Mouse (Mus musculus) adrenal gland, adult (tissue): ENCODE results near the gene Elp4.

ENCODE experiments used
- DNase-seq, 2 experiments: peaks; one replicate each; pipeline ENCODE4 v3.0.0; 2022 to 2023; ENCODE audit warnings: low spot score in 1 of 2; ENCODE audit not compliant: inconsistent age in 2 of 2

Gene Elp4

GRCm38 (mm10) chr2:105671798-105672595 lies 232.4 kb downstream of the Elp4 start:
- DNase-seq, result peak in 1 of 2 experiments; percentile 27

- no peak for DNase-seq
These were observed 233.1 kb downstream of the Elp4 start for GRCm38 (mm10) chr2:105671116-105671797.

- no peak for DNase-seq
These were observed 233.7 kb downstream of the Elp4 start for GRCm38 (mm10) chr2:105670731-105671095.

GRCm38 (mm10) chr2:105669881-105670730 lies 234.3 kb downstream of the Elp4 start:
- DNase-seq, result no peak

GRCm38 (mm10) chr2:105669371-105669861 lies 234.9 kb downstream of the Elp4 start:
- DNase-seq, result peak in 1 of 2 experiments; percentile 40

- DNase-seq, result peak in 1 of 2 experiments; percentile 55
These were observed 235.8 kb downstream of the Elp4 start, which contains the start of gene Pax6 for GRCm38 (mm10) chr2:105668271-105669270. Pax6 (plus strand) TSS chr2:105668900.

GRCm38 (mm10) chr2:105667626-105667950 lies 236.8 kb downstream of the Elp4 start:
- no peak for DNase-seq

GRCm38 (mm10) chr2:105666763-105667625 lies 237.4 kb downstream of the Elp4 start:
- peak in 1 of 2 experiments; percentile 13 for DNase-seq

GRCm38 (mm10) chr2:105666331-105666730 lies 238.0 kb downstream of the Elp4 start:
- peak in 1 of 2 experiments; percentile 14 for DNase-seq

- peak in 1 of 2 experiments; percentile 13 for DNase-seq
These were observed 238.7 kb downstream of the Elp4 start for GRCm38 (mm10) chr2:105665491-105666250.

GRCm38 (mm10) chr2:105664996-105665395 lies 239.4 kb downstream of the Elp4 start:
- peak in 1 of 2 experiments; percentile 15 for DNase-seq

- DNase-seq, result peak in 1 of 2 experiments; percentile 17
These were observed 241.3 kb downstream of the Elp4 start for GRCm38 (mm10) chr2:105663101-105663511.

- no peak for DNase-seq
These were observed 241.8 kb downstream of the Elp4 start for GRCm38 (mm10) chr2:105662606-105663005.

GRCm38 (mm10) chr2:105662121-105662520 lies 242.2 kb downstream of the Elp4 start:
- peak in 1 of 2 experiments; percentile 18 for DNase-seq

GRCm38 (mm10) chr2:105661623-105662066 lies 242.7 kb downstream of the Elp4 start:
- peak in 1 of 2 experiments; percentile 24 for DNase-seq

- peak in 1 of 2 experiments; percentile 23 for DNase-seq
These were observed 243.3 kb downstream of the Elp4 start for GRCm38 (mm10) chr2:105660874-105661622.
